Mouse (Mus musculus): ENCODE results near the gene Dexi. TPM values are rescaled to one million over a fixed set of nuclear protein-coding genes. Genes with fewer than 3 reads are reported as not detected.

Gene Dexi
- polyA plus RNA-seq, 1 experiment from 2014 or later: 1.7 TPM

GRCm38 (mm10) chr16:10461178-10461577 is 81.7 kb downstream of the Dexi start:
- Histone ChIP-seq H3K4me1 (ENCODE audit: control insufficient read depth, low read depth, low read length) (no peaks in the 10 kb centered on the region), H3K9me3 (replicated peaks; ENCODE audit: control insufficient read depth, low read length) (no peaks in the 10 kb centered on the region), H3K36me3 (ENCODE audit: control insufficient read depth, insufficient read depth) (no peaks in the 10 kb centered on the region), H3K4me2 (ENCODE audit: low read depth, low read length) (no peak overlapping the region), H3K9ac (ENCODE audit: low read depth, low read length) (no peak overlapping the region), H3K27ac (ENCODE audit: low read length) (no peak overlapping the region), H3K4me3 (ENCODE audit: low read depth, low read length) (no peak overlapping the region), H3K27me3 (ENCODE audit: control insufficient read depth, insufficient read depth, low read depth, low read length) (no peaks in the 10 kb centered on the region)
- WGBS (ENCODE audit: insufficient replicate concordance): 42% methylated on average over 2 of the region's 2 CpGs
- no peak for ATAC-seq (ENCODE audit: low read depth)

- Histone ChIP-seq H3K4me2 (ENCODE audit: low read depth, low read length) (no peak overlapping the region), H3K4me3 (ENCODE audit: low read depth, low read length) (no peak overlapping the region), H3K27ac (ENCODE audit: low read length) (no peak overlapping the region), H3K36me3 (ENCODE audit: control insufficient read depth, insufficient read depth) (no peaks in the 10 kb centered on the region), H3K27me3 (ENCODE audit: control insufficient read depth, insufficient read depth, low read depth, low read length) (no peaks in the 10 kb centered on the region), H3K9ac (ENCODE audit: low read depth, low read length) (no peak overlapping the region), H3K4me1 (ENCODE audit: control insufficient read depth, low read depth, low read length) (no peaks in the 10 kb centered on the region), H3K9me3 (replicated peaks; ENCODE audit: control insufficient read depth, low read length) (no peaks in the 10 kb centered on the region)
- no peak for ATAC-seq (ENCODE audit: low read depth)
- 44% methylated on average over 2 of the region's 2 CpGs for WGBS (ENCODE audit: insufficient replicate concordance)
Measured at GRCm38 (mm10) chr16:10460188-10460587, 82.7 kb downstream of the Dexi start.

GRCm38 (mm10) chr16:10454583-10454974 is 88.3 kb downstream of the Dexi start:
- no peak for ATAC-seq (ENCODE audit: low read depth)
- H3K4me1 ChIP-seq (ENCODE audit: control insufficient read depth, low read depth, low read length): peaks cover 5% of the 10 kb centered on the region
- H3K9ac ChIP-seq (ENCODE audit: low read depth, low read length): no peak overlapping the region
- H3K27me3 ChIP-seq (ENCODE audit: control insufficient read depth, insufficient read depth, low read depth, low read length): no peaks in the 10 kb centered on the region
- no peak overlapping the region for H3K4me3 ChIP-seq (ENCODE audit: low read depth, low read length)
- H3K27ac ChIP-seq (ENCODE audit: low read length): no peak overlapping the region
- 33% methylated on average over 3 of the region's 3 CpGs for WGBS (ENCODE audit: insufficient replicate concordance)
- no peaks in the 10 kb centered on the region for H3K9me3 ChIP-seq (replicated peaks; ENCODE audit: control insufficient read depth, low read length)
- H3K4me2 ChIP-seq (ENCODE audit: low read depth, low read length): no peak overlapping the region
- no peaks in the 10 kb centered on the region for H3K36me3 ChIP-seq (ENCODE audit: control insufficient read depth, insufficient read depth)

DNA sequence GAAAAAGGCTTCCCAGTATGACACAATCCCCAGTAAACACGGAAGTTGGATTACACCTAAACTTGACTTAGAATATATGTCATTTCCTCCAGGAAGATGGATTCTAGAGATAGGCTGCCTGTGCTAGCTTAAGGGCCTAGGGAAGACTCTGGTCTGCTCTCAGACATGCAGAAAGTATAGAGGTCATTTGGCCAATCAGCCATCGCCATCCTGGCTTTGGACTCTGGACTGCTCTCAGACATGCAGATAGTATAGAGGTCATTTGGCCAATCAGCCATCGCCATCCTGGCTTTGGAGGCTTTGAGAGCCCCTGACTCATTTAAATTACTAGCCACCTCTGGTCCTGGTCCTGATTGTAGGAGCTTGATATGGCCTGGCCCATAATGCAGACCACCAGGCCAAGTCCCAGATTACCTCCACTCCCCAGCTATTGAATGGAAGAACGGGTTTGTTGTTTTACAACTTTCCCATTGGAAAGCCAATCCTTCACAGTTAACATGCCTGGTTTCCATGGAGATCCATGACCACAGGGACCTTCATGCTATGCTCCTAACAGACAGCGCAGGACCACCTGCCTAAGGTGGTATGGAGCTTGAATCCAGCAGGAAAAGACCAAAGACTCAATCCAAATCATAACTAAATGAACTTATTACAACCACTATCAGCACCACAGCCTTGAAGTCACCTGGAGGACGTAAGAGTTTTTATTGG is 88.8 kb downstream of the Dexi start:
- no peak overlapping the region for H3K4me3 ChIP-seq (ENCODE audit: low read depth, low read length)
- no peak overlapping the region for H3K27ac ChIP-seq (ENCODE audit: low read length)
- no peak overlapping the region for H3K4me2 ChIP-seq (ENCODE audit: low read depth, low read length)
- ATAC-seq (ENCODE audit: low read depth): no peak
- peaks cover 5% of the 10 kb centered on the region for H3K4me1 ChIP-seq (ENCODE audit: control insufficient read depth, low read depth, low read length)
- H3K9me3 ChIP-seq (replicated peaks; ENCODE audit: control insufficient read depth, low read length): no peaks in the 10 kb centered on the region
- 50% methylated on average over 6 of the region's 6 CpGs for WGBS (ENCODE audit: insufficient replicate concordance)
- H3K9ac ChIP-seq (ENCODE audit: low read depth, low read length): no peak overlapping the region
- H3K36me3 ChIP-seq (ENCODE audit: control insufficient read depth, insufficient read depth): no peaks in the 10 kb centered on the region
- no peaks in the 10 kb centered on the region for H3K27me3 ChIP-seq (ENCODE audit: control insufficient read depth, insufficient read depth, low read depth, low read length)

Other genes starting within 250 kb of the Dexi start
- 5.8 and 6.7 TPM in 2 replicates for gene Emp2, start 229.1 kb downstream of the Dexi start, polyA plus RNA-seq (2015; fragmentation: Nextera tagmentation; extraction: Ambion mirVana)
- 0.11 and 0.17 TPM in 2 replicates for gene Tekt5, start 147.6 kb downstream of the Dexi start, polyA plus RNA-seq (2015; fragmentation: Nextera tagmentation; extraction: Ambion mirVana)
- 23.9 and 26.4 TPM in 2 replicates for gene Nubp1, start 131.1 kb downstream of the Dexi start, polyA plus RNA-seq (2015; fragmentation: Nextera tagmentation; extraction: Ambion mirVana)
- gene Tvp23a, start 95.7 kb downstream of the Dexi start, polyA plus RNA-seq (2015; fragmentation: Nextera tagmentation; extraction: Ambion mirVana): 0.47 and 0.51 TPM in 2 replicates
- 0.13 and 0.18 TPM in 2 replicates for gene Ciita, start 63.0 kb downstream of the Dexi start, polyA plus RNA-seq (2015; fragmentation: Nextera tagmentation; extraction: Ambion mirVana)
- 9.8 and 11.1 TPM in 2 replicates for gene Clec16a, start 2.3 kb upstream of the Dexi start, polyA plus RNA-seq (2015; fragmentation: Nextera tagmentation; extraction: Ambion mirVana)
- gene Socs1, start 242.5 kb upstream of the Dexi start, polyA plus RNA-seq (2015; fragmentation: Nextera tagmentation; extraction: Ambion mirVana): 0.72 and 0.77 TPM in 2 replicates
- gene Tnp2, start 245.6 kb upstream of the Dexi start, polyA plus RNA-seq (2015; fragmentation: Nextera tagmentation; extraction: Ambion mirVana): not detected in 2 replicates
- not detected in 2 replicates for gene Prm3, start 247.9 kb upstream of the Dexi start, polyA plus RNA-seq (2015; fragmentation: Nextera tagmentation; extraction: Ambion mirVana)